Mouse (Mus musculus) neural tube, embryonic 14.5 days (tissue): ENCODE measurements around the gene Lrrc27. TPM values are rescaled to one million over a fixed set of nuclear protein-coding genes. Genes with fewer than 3 reads are reported as not detected.

Source experiments
- ATAC-seq: fragments of 200-750 bp; cut with Nextera tagmentation; 2 replicates; pipeline ENCODE4 v1.8.0; 2017; ENCODE audit warnings: low read depth, mild to moderate bottlenecking, moderate TSS enrichment, moderate library complexity
- H3K27ac ChIP-seq: fragments of 300-500 bp; sonication (generic); 2 replicates; pipeline ENCODE4 v1.5.1; 2014; ENCODE audit warnings: low read depth, mild to moderate bottlenecking, control low read depth, low read length, moderate library complexity, mixed read lengths
- H3K27me3 ChIP-seq: fragments of 300-500 bp; sonication (generic); 2 replicates; pipeline ENCODE4 v1.6.1; 2014; ENCODE audit warnings: low read length; ENCODE audit not compliant: control insufficient read depth, insufficient read depth
- H3K36me3 ChIP-seq: fragments of 300-500 bp; sonication (generic); 2 replicates; pipeline ENCODE4 v1.6.1; 2014; ENCODE audit warnings: low read length, mixed read lengths; ENCODE audit not compliant: control insufficient read depth, insufficient read depth
- H3K4me1 ChIP-seq: fragments of 300-500 bp; sonication (generic); 2 replicates; pipeline ENCODE4 v1.6.1; 2014; ENCODE audit warnings: low read length; ENCODE audit not compliant: control insufficient read depth, insufficient read depth
- H3K4me2 ChIP-seq: fragments of 300-500 bp; sonication (generic); 2 replicates; pipeline ENCODE4 v1.6.1; 2014; ENCODE audit warnings: mild to moderate bottlenecking, low read depth, low read length, control low read depth
- H3K4me3 ChIP-seq: fragments of 300-500 bp; sonication (generic); 2 replicates; pipeline ENCODE4 v1.5.1; 2014; ENCODE audit warnings: low read depth, low read length, control low read depth, mixed read lengths
- H3K9ac ChIP-seq: fragments of 300-500 bp; sonication (generic); replicated peaks from 2 replicates; pipeline ENCODE4 v1.6.1; 2014; ENCODE audit warnings: low read depth, mild to moderate bottlenecking, control low read depth, low read length, mixed read lengths
- H3K9me3 ChIP-seq: fragments of 300-500 bp; sonication (generic); 2 replicates; pipeline ENCODE4 v1.6.1; 2016; ENCODE audit warnings: low read length; ENCODE audit not compliant: control insufficient read depth
- WGBS: fragments of 180-500 bp; shearing (Covaris S2); extraction: QIAGEN DNeasy Blood & Tissue Kit; methylation state at CpG from one replicate; pipeline ENCODE4 v1.1.7; 2014; 5-methylcytosine and 5-hydroxymethylcytosine counted together
- polyA plus RNA-seq: library from polyadenylated mRNA; unstranded; fragments of >200 nt; fragmentation: Nextera tagmentation; extraction: Ambion mirVana; gene quantifications from 2 replicates; pipeline ENCODE4 v1.2.1, GENCODE M21; 2014

Gene Lrrc27
- polyA plus RNA-seq, 1 experiment from 2014 or later, result 6.9 TPM

DNA sequence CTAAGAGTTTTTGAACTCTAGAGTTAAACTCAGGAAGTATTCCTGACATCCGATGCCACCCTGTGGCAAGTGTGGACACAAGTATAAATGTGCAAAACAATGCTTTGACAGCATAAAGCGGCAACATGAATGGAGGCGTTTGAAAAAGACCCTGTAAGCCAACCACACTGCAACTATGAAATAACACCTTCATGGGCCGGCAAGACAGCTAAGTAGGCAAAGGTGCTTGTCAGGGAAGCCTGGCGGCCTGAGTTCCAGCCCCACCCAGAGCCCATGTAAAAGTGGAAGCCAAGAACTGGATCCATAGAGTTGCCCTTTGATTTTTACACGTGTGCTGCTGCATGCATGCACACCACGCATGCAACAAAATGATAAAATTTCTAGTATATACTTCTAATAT is 4.3 kb downstream of the Lrrc27 start:
- no peak for ATAC-seq
- Histone ChIP-seq H3K36me3 (no peaks in the 10 kb centered on the region), H3K9ac (no peak overlapping the region), H3K4me1 (peaks cover 4% of the 10 kb centered on the region; the same call in 1 of the 2 replicates), H3K4me2 (no peak overlapping the region), H3K4me3 (no peak overlapping the region), H3K27ac (no peak overlapping the region), H3K27me3 (no peaks in the 10 kb centered on the region), H3K9me3 (no peaks in the 10 kb centered on the region)
- WGBS, result 81% methylated on average over 7 of the region's 7 CpGs

DNA sequence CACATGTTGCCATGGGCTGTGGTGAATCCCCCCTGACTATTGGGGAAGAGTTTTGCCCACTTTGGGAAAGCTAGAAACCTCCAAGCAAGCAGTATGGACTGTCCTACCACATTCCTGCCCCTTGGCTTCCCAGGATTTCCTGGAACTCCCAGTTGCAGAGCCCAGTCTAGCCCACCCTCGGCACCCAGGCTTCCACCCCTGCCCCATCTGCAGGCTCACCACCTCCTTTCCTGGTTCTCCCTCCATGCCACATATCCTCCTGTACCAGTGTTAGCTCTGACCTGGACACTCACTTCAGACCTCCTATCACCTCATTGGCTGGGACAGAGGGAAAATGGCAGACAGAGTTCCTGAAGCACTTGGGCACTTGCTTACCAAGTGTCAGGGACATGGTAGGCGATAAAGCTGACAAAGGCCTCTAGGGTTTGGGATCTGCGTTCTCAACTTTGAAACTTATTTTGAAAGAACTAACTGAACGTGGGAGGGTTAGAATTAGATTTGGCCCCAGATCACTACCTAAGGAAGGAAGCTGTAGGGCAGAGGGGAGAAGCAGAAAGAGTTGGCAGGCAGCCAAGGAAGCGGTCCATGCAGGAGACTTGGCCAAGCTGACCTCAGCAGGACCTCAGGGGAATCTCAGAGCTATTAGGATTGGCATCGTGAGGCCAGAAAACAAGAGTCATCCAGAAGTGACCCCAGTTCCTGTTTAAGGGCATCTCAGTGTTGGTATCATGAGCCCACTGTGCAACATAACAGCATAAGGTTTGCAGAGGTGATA is 6.0 kb downstream of the Lrrc27 start:
- H3K4me2 ChIP-seq, result no peak overlapping the region
- 70% methylated on average over 6 of the region's 6 CpGs for WGBS
- H3K9ac ChIP-seq, result no peak overlapping the region
- no peaks in the 10 kb centered on the region for H3K27me3 ChIP-seq
- H3K27ac ChIP-seq, result no peak overlapping the region
- no peak overlapping the region for H3K4me3 ChIP-seq
- H3K9me3 ChIP-seq, result no peaks in the 10 kb centered on the region
- no peaks in the 10 kb centered on the region for H3K36me3 ChIP-seq
- H3K4me1 ChIP-seq, result no peaks in the 10 kb centered on the region; the same call in 1 of the 2 replicates
- no peak for ATAC-seq

DNA sequence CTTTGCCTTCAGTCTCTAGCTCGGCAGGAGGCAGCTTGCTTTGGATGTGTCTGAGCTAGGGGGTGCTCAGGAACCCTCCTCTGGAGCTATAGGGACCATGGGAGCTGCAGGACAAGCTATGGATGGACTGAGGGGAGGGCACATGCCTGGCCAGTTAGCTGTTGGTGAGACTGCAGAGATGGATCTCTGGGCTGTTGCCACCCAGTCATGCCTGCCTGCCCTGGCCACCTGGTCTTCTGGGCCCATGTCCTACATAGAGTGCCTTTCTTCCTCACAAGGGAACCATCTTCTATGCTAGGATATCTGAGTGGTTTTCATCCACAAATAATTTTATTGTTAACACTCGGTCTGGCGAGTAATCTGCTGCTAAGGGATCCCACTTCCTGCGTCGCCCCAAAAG is 6.7 kb downstream of the Lrrc27 start:
- 85% methylated on average over 5 of the region's 5 CpGs for WGBS

DNA sequence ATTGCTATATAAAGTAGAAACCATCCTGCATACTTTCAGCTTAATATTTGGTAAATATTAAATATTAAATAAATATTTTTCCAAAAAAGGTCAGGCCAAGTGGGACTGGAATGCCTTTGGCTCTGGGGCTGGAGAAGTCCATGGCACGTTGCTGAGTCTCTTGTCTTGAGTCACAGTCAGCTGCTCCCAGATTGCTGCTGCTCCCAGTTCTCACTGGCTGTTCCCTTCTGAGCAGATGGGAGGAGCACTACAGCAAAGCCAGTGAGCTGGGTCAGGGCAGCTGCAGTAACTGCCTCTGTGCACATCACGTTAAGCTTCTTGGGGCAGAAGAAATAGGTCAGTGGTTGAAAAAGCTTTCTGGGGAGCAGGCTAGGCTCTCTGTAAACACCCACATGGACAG is 7.5 kb downstream of the Lrrc27 start:
- no peak for ATAC-seq
- WGBS, result 47% methylated on average over 2 of the region's 2 CpGs
- no peak overlapping the region for H3K4me3 ChIP-seq

More for the DNA sequence above, 6.7 kb downstream of the Lrrc27 start:
- H3K36me3 ChIP-seq, result no peaks in the 10 kb centered on the region
- H3K27me3 ChIP-seq, result no peaks in the 10 kb centered on the region
- H3K27ac ChIP-seq, result no peak overlapping the region
- no peaks in the 10 kb centered on the region for H3K9me3 ChIP-seq
- H3K9ac ChIP-seq, result no peak overlapping the region
- no peak overlapping the region for H3K4me2 ChIP-seq
- no peaks in the 10 kb centered on the region for H3K4me1 ChIP-seq
- no peak for ATAC-seq
- no peak overlapping the region for H3K4me3 ChIP-seq

DNA sequence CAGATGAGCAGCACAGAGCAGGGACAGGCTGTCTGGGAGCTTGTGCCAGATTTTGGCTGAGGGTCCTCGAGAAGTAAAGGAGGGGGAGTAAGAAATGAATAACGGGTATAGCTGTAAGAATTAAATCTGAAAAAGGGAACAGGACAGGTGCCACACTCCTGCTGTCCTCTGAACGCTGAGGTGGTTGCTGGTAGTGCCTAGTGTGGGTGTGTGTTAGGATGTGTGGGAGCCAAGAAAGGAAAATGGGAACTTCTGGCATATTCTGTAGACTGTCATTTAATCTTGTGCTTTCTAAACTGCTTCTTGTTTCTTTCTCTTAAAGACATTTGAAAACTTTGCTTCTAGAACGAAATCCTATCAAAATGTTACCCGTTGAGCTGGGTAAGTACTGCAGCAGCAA is 8.3 kb downstream of the Lrrc27 start:
- no peaks in the 10 kb centered on the region for H3K27me3 ChIP-seq
- no peaks in the 10 kb centered on the region for H3K9me3 ChIP-seq
- no peak for ATAC-seq
- H3K4me3 ChIP-seq, result no peak overlapping the region
- H3K27ac ChIP-seq, result no peak overlapping the region
- no peak overlapping the region for H3K4me2 ChIP-seq
- no peaks in the 10 kb centered on the region for H3K36me3 ChIP-seq
- H3K9ac ChIP-seq, result no peak overlapping the region
- 87% methylated on average over 5 of the region's 5 CpGs for WGBS
- H3K4me1 ChIP-seq, result no peaks in the 10 kb centered on the region

More for the DNA sequence above, 7.5 kb downstream of the Lrrc27 start:
- Histone ChIP-seq H3K9ac (no peak overlapping the region), H3K4me1 (no peaks in the 10 kb centered on the region), H3K4me2 (no peak overlapping the region), H3K27ac (no peak overlapping the region), H3K36me3 (no peaks in the 10 kb centered on the region), H3K9me3 (no peaks in the 10 kb centered on the region), H3K27me3 (no peaks in the 10 kb centered on the region)

DNA sequence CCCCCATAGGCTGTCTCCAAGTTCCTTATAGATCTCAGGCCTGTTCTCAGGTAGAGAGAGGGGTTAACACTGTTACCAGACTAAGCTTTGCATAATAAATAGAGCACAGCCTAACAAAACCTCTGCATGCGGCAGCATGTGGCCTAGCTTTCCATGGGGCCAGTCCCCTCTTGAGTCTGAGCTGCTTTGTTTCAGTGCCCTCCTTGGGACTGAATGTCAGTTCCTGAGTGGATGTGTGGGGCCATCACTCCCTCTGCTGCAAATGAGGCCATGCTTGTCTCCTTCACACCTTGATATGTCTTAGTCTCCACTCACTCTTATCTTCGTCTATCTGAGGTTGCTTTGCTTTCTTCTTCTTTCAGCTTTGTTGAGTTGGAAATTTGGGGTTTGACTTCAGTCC is 9.1 kb downstream of the Lrrc27 start:
- Histone ChIP-seq H3K4me1 (no peaks in the 10 kb centered on the region), H3K36me3 (no peaks in the 10 kb centered on the region), H3K9me3 (no peaks in the 10 kb centered on the region), H3K4me3 (no peak overlapping the region), H3K27me3 (no peaks in the 10 kb centered on the region), H3K9ac (no peak overlapping the region), H3K4me2 (no peak overlapping the region), H3K27ac (no peak overlapping the region)
- 68% methylated on average over 2 of the region's 2 CpGs for WGBS
- ATAC-seq, result no peak

DNA sequence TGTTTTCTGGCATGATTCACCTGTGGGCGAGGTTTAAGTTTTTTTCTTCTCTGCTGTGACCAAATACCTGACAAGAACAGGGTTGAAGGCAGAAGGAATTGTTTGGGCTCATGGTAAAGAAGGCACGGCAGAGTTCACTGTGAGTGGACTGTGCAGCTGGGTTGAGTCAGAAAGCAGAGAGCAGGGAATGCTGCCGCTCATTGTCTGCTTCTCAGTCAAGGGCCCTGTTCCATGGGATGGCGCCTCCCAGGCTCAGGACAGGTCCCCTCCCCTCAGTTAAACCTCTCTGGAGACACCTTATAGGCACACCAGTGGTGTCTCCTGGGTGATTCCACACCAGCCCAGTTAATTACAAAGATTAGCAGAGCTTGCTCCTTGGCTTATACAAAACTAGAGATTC is 9.6 kb downstream of the Lrrc27 start:
- H3K4me1 ChIP-seq, result no peaks in the 10 kb centered on the region
- no peak overlapping the region for H3K4me2 ChIP-seq
- ATAC-seq, result no peak
- H3K9me3 ChIP-seq, result no peaks in the 10 kb centered on the region
- no peak overlapping the region for H3K9ac ChIP-seq
- no peak overlapping the region for H3K4me3 ChIP-seq
- H3K36me3 ChIP-seq, result no peaks in the 10 kb centered on the region
- 84% methylated on average over 4 of the region's 4 CpGs for WGBS
- no peak overlapping the region for H3K27ac ChIP-seq
- H3K27me3 ChIP-seq, result no peaks in the 10 kb centered on the region

DNA sequence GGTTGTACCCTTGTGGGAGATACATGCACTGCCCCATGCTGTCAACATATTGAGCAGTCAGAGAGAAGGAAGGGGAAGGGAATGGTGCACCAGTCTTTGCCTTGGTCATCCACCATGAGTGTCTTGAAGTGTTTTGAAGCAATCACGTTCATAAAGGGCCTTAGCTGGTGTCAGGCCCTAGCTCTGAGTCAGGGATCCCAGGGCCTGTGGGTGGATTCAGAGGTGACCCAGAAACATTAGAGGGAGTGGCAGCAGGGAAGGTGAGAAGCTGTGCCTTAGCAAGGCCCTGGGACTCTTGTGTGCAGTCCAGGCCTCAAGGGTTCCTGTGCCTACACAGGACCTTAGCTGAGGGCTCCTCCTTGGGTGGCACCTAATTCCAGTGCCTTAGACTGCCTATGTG is 11.3 kb downstream of the Lrrc27 start:
- 97% methylated on average over 1 of the region's 1 CpGs for WGBS
- Histone ChIP-seq H3K4me1 (no peaks in the 10 kb centered on the region), H3K27ac (no peak overlapping the region), H3K9ac (no peak overlapping the region), H3K4me2 (no peak overlapping the region), H3K9me3 (no peaks in the 10 kb centered on the region), H3K36me3 (no peaks in the 10 kb centered on the region), H3K27me3 (no peaks in the 10 kb centered on the region), H3K4me3 (no peak overlapping the region)
- ATAC-seq, result no peak

DNA sequence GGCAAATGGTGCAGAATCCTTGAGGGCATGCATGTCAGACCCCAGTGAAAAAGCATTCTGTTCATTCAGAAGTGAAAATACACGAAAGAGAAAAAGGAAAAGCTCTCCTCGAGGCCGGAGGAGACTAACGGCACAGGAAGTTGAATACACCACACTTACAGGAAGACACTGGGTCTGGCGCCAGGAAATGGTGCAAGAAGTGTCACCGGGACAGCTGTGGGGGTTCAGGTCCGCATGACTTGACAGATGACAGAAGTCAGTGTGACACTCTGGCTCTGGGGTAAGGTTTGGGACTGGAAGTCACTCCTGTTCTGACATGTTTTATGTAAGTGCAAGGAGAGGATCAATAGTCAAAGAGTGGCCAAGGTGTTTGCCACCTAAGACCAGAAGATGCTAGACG is 11.9 kb downstream of the Lrrc27 start:
- no peaks in the 10 kb centered on the region for H3K4me1 ChIP-seq
- no peaks in the 10 kb centered on the region for H3K27me3 ChIP-seq
- no peaks in the 10 kb centered on the region for H3K9me3 ChIP-seq
- H3K9ac ChIP-seq, result no peak overlapping the region
- no peak overlapping the region for H3K27ac ChIP-seq
- no peak overlapping the region for H3K4me2 ChIP-seq
- H3K36me3 ChIP-seq, result no peaks in the 10 kb centered on the region
- ATAC-seq, result no peak
- H3K4me3 ChIP-seq, result no peak overlapping the region
- 86% methylated on average over 8 of the region's 8 CpGs for WGBS
